Mouse (Mus musculus): Measurements from ENCODE around the gene Eps15l1.

DNA sequence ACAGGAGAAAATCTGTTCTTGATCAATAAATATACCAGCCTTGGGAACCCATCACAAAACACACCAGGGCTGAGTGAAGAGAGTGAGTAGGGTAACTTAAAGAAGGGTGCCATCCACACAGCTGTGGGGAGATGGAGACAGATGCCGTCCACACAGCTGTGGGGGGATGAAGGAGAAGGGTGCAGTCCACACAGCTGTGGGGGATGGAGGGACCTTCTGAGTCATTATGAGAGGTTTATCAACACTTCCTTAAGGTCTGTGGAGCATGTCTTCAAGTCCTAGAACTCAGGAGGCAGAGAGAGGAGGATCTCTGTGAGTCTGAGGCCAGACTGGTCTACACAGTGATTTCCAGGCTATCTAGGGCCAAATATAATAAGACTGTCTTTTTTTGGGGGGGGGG is 19.9 kb downstream of the Eps15l1 start:
- no peak for TF ChIP-seq CTCF (IDR thresholded peaks at IDR 0.05; ENCODE audit: low read depth, low read length)
- no peak for TF ChIP-seq POLR2A (IDR thresholded peaks at IDR 0.05; ENCODE audit: extremely low read depth, insufficient read depth, low read length)
